Mouse (Mus musculus) hindbrain, embryonic 15.5 days (tissue): ENCODE measurements around the gene Dclre1c. TPM values are rescaled to one million over a fixed set of nuclear protein-coding genes. Genes with fewer than 3 reads are reported as not detected.

Source experiments
- ATAC-seq: fragments of 200-750 bp; cut with Nextera tagmentation; 2 replicates; pipeline ENCODE4 v1.8.0; 2017; ENCODE audit warnings: low read depth, moderate number of reproducible peaks, moderate TSS enrichment; ENCODE audit not compliant: low FRiP score
- H3K27ac ChIP-seq: fragments of 300-500 bp; sonication (generic); replicated peaks from 2 replicates; pipeline ENCODE4 v1.5.1; 2015; ENCODE audit warnings: mild to moderate bottlenecking, inconsistent platforms
- H3K27me3 ChIP-seq: fragments of 300-500 bp; sonication (generic); 2 replicates; pipeline ENCODE4 v1.6.1; 2015; ENCODE audit warnings: control low read depth, inconsistent platforms
- H3K36me3 ChIP-seq: fragments of 300-500 bp; sonication (generic); 2 replicates; pipeline ENCODE4 v1.6.1; 2015; ENCODE audit warnings: control low read depth, inconsistent platforms
- H3K4me1 ChIP-seq: fragments of 300-500 bp; sonication (generic); replicated peaks from 2 replicates; pipeline ENCODE4 v1.6.1; 2015; ENCODE audit warnings: control low read depth, inconsistent platforms
- H3K4me2 ChIP-seq: fragments of 300-500 bp; sonication (generic); 2 replicates; pipeline ENCODE4 v1.6.1; 2015; ENCODE audit warnings: moderate library complexity, mild to moderate bottlenecking, inconsistent platforms
- H3K4me3 ChIP-seq: fragments of 300-500 bp; sonication (generic); 2 replicates; pipeline ENCODE4 v1.5.1; 2015; ENCODE audit warnings: mild to moderate bottlenecking, inconsistent platforms
- H3K9ac ChIP-seq: fragments of 300-500 bp; sonication (generic); 2 replicates; pipeline ENCODE4 v1.6.1; 2015; ENCODE audit warnings: inconsistent platforms
- H3K9me3 ChIP-seq: fragments of 300-500 bp; sonication (generic); 2 replicates; pipeline ENCODE4 v1.6.1; 2016; ENCODE audit warnings: control low read depth, inconsistent platforms
- WGBS: fragments of 180-500 bp; shearing (Covaris S2); methylation state at CpG from one replicate; pipeline ENCODE4 v1.1.7; 2015; 5-methylcytosine and 5-hydroxymethylcytosine counted together
- polyA plus RNA-seq: library from polyadenylated mRNA; unstranded; fragments of >200 nt; fragmentation: Nextera tagmentation; extraction: Ambion mirVana; gene quantifications from 2 replicates; pipeline ENCODE4 v1.2.1, GENCODE M21; 2015

The Dclre1c gene
- polyA plus RNA-seq, 1 experiment from 2014 or later = 8.1 TPM

DNA sequence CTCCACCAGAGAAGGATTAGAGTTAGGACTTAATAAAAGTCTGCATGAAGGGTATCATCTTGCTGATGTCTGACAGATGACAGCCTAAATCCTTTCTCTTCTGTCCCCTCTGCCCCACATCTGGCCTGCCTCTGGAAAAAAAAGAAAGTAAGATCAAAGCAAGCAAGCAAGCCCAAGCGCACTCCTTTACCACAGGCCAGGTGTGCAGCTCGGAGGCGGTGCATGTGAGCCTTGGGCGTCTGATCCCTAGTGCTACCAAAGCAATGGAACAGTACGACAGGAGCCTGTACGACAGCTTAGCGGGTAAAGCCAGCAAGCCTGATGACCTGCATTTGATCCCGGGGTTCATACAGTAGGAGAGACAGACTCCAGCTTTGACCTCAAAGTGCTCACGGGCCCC, 7.0 kb downstream of the Dclre1c start:
- Histone ChIP-seq H3K36me3 (peaks cover 17% of the 10 kb centered on the region; the same call in 1 of the 2 replicates), H3K9ac (no peak overlapping the region), H3K27me3 (no peaks in the 10 kb centered on the region), H3K9me3 (no peaks in the 10 kb centered on the region), H3K4me3 (no peak overlapping the region), H3K4me1 (no peaks in the 10 kb centered on the region), H3K27ac (no peak overlapping the region), H3K4me2 (no peak overlapping the region)
- ATAC-seq = no peak
- 92% methylated on average over 9 of the region's 9 CpGs for WGBS

DNA sequence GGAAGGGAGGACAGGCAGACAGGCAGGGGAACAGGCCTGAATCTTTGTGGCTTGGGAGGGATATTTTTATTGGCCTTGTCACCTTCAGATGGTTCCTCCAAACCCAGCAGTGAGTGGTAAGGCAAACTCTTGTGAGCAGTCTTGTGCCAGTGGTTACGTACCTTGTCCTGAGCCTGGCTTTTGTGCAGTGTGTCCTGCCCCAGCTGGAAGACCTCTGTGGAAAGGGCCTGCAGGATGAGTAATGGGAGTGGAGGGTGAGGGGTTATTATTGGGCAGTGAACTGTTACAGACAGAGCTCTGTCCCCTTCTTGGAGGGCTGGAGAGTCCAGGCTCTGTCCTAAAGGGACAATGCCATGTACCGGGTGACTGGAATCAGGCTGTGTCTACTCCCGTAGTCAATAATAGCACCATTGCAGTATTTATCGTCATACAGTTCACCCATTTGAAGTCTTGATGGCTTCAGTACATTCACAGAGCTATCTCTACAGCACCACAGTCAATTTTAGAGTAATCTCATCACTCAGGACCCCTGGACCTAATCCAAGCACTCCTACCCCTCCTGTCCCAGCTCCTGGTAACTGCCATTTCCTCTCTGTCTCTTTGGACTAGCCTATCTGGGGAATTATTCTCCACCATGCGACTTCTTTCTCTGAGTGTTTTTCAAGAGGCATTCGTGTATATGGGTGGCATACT, 11.6 kb downstream of the Dclre1c start:
- no peaks in the 10 kb centered on the region for H3K4me1 ChIP-seq
- peaks cover 20% of the 10 kb centered on the region; the same call in 1 of the 2 replicates for H3K36me3 ChIP-seq
- no peak overlapping the region for H3K9ac ChIP-seq
- H3K27ac ChIP-seq = no peak overlapping the region
- H3K4me2 ChIP-seq = no peak overlapping the region
- WGBS = 80% methylated on average over 6 of the region's 6 CpGs
- ATAC-seq = no peak
- H3K27me3 ChIP-seq = no peaks in the 10 kb centered on the region
- H3K9me3 ChIP-seq = no peaks in the 10 kb centered on the region
- H3K4me3 ChIP-seq = no peak overlapping the region

DNA sequence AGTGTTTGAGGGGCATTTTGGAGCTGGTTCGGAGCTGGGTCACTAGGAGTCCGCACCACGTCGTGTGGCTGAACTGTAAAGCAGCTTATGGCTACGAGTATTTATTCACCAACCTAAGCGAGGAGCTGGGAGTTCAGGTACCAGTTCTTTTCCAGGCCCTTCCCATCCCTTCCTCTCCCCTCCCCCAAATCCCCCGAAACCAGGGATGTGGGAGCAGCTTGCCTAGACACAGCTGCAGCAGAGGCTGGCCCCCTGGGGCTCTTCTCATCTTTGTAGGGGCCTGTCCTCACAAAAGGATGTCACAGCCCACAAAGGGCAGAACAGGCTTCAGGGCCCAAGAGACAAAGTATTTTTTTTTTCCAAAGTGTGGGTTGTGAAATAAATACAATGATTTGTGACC, 14.0 kb downstream of the Dclre1c start:
- H3K9ac ChIP-seq = no peak overlapping the region
- no peaks in the 10 kb centered on the region for H3K9me3 ChIP-seq
- H3K4me2 ChIP-seq = no peak overlapping the region
- H3K4me3 ChIP-seq = no peak overlapping the region
- H3K27ac ChIP-seq = no peak overlapping the region
- no peaks in the 10 kb centered on the region for H3K4me1 ChIP-seq
- peaks cover 22% of the 10 kb centered on the region for H3K36me3 ChIP-seq
- 48% methylated on average over 7 of the region's 7 CpGs for WGBS
- ATAC-seq = no peak
- no peaks in the 10 kb centered on the region for H3K27me3 ChIP-seq

DNA sequence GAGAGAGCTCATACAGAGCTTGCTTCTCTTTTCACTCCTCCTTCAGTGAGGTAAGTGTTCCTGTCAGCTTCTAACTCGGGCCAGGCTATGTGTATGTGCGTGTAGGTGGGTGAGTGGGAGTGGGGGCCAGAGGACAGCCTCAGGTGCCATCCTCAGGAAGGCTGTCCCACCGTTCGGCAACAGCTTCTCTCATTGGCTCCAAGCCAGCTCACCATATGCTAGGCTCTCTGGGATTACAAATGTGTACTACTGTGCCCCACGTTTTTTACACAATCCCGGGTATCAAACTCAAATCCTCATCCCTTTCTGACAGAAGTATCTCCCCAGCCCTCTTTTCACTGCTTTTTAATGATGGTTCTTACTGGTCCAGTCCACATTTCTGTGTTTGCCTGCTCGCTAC, 20.3 kb downstream of the Dclre1c start:
- Histone ChIP-seq H3K27ac (no peak overlapping the region), H3K4me3 (no peak overlapping the region), H3K27me3 (no peaks in the 10 kb centered on the region), H3K36me3 (peaks cover 52% of the 10 kb centered on the region), H3K4me2 (no peak overlapping the region), H3K4me1 (no peaks in the 10 kb centered on the region), H3K9ac (no peak overlapping the region), H3K9me3 (no peaks in the 10 kb centered on the region)
- WGBS = 76% methylated on average over 7 of the region's 7 CpGs
- no peak for ATAC-seq

DNA sequence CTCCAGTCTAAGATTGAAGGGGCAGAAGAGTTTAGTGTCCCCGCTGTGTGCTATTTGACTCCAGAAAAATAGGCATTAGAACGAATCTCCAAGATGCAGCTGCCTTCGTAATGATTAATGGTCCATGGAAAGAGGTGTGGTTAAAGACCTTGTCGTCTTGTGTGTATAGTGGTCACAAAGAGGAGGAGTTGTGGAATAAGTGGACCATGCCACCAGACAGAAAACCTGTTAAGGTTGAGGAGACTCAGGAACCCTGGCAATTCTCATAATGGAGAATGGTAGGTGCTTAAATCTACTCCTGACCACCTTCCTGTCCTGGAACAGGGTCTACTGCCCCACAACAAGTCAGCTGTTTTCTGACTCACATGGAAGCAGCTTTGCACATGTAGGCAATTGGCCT, 22.1 kb downstream of the Dclre1c start:
- Histone ChIP-seq H3K9ac (no peak overlapping the region), H3K4me3 (no peak overlapping the region), H3K9me3 (no peaks in the 10 kb centered on the region), H3K27me3 (no peaks in the 10 kb centered on the region), H3K4me1 (no peaks in the 10 kb centered on the region), H3K4me2 (no peak overlapping the region), H3K36me3 (peaks cover 57% of the 10 kb centered on the region), H3K27ac (no peak overlapping the region)
- 79% methylated on average over 4 of the region's 4 CpGs for WGBS
- no peak for ATAC-seq

DNA sequence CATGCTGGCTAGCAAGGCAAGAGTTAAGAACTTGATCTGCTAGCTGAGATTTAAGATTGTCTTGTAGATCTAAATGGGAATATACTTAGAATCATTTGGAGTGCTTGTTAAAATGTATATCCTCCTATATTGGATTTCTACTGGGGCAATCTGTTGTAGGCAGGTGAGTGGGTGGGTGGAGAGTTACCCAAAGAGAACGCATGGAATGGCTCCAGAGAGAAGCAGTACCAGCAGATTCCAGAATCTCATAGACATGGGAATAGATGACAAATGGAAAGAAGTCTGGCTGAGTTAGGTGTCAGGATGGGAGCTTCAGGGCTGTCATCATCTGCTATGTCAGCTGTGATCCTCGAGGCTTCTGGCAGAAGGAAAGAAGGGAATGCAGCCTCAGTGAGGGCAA, 25.5 kb downstream of the Dclre1c start:
- H3K27me3 ChIP-seq = no peaks in the 10 kb centered on the region
- 85% methylated on average over 2 of the region's 2 CpGs for WGBS
- H3K9ac ChIP-seq = no peak overlapping the region
- H3K27ac ChIP-seq = no peak overlapping the region
- H3K4me2 ChIP-seq = no peak overlapping the region
- H3K4me1 ChIP-seq = no peaks in the 10 kb centered on the region
- no peak for ATAC-seq
- H3K9me3 ChIP-seq = no peaks in the 10 kb centered on the region
- H3K4me3 ChIP-seq = no peak overlapping the region
- H3K36me3 ChIP-seq = peaks cover 56% of the 10 kb centered on the region

DNA sequence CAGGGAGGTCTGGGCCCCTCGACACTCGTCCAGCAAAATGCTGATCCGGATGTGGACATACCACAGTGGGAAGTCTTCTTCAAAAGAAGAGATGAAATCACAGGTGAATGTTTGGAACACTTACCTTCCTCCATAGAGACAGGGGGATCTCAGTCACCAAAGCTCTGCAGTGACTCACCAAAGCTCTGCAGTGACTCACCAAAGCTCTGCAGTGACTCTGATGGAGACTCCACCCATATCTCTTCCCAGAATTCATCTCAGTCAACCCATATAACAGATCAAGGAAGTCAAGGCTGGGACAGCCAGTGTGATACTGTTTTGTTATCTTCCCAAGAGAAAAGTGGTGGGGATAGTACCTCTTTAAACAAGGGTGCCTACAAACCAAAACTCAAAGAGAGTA, 29.2 kb downstream of the Dclre1c start:
- Histone ChIP-seq H3K36me3 (peaks cover 56% of the 10 kb centered on the region), H3K27ac (no peak overlapping the region), H3K27me3 (no peaks in the 10 kb centered on the region), H3K9me3 (no peaks in the 10 kb centered on the region), H3K4me1 (no peaks in the 10 kb centered on the region), H3K9ac (no peak overlapping the region), H3K4me3 (no peak overlapping the region), H3K4me2 (no peak overlapping the region)
- no peak for ATAC-seq
- WGBS = 84% methylated on average over 3 of the region's 3 CpGs

DNA sequence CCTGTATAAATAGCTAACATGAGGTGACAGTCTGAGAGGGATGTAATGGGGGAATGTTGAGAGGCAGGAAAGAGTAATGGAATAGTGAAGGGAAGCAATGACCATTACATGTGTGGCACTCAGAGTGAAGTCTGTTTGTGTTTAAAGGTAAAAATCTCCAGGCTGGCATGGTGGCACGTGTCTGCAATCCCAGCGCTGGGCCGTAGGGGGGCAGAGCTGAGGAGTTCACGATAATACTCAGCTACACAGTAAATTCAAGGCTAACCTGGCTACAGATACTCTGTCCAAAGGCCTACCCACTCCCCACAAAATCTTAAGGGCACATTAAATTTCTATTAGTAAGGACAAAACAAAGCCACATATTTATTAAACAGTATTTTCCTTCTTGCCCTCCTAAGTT, 32.7 kb downstream of the Dclre1c start:
- Histone ChIP-seq H3K9me3 (no peaks in the 10 kb centered on the region), H3K9ac (no peak overlapping the region), H3K4me1 (no peaks in the 10 kb centered on the region), H3K4me2 (no peak overlapping the region), H3K4me3 (no peak overlapping the region), H3K27me3 (no peaks in the 10 kb centered on the region), H3K36me3 (peaks cover 52% of the 10 kb centered on the region), H3K27ac (no peak overlapping the region)
- WGBS = 79% methylated on average over 4 of the region's 4 CpGs
- ATAC-seq = no peak

DNA sequence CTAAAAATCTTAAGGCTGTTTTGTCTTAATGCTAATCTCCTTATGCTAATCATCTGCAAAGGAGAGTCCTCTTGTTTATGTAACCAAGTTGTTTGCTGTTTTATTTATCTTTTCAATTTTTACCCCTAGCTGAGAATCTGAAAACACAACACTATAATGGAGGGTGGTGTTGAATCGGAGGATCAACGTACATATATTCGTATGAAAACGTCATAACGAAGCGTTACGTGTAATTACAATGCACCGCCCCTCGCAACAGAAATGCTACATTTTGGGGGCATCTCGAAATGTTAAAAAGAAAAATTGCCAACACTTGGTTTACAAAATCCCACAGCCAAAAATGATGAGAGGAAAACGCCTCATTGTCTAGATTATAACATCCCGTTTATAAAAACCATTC, 50.0 kb downstream of the Dclre1c start:
- peaks cover 17% of the 10 kb centered on the region for H3K4me1 ChIP-seq
- peak overlapping the region; percentile 85 for H3K27ac ChIP-seq
- peak overlapping the region; percentile 88 for H3K4me2 ChIP-seq
- no peaks in the 10 kb centered on the region for H3K9me3 ChIP-seq
- peaks cover 4% of the 10 kb centered on the region; the same call in 1 of the 2 replicates for H3K36me3 ChIP-seq
- no peak for ATAC-seq
- no peaks in the 10 kb centered on the region for H3K27me3 ChIP-seq
- WGBS = under 1% methylated on average over 12 of the region's 12 CpGs
- H3K4me3 ChIP-seq = peak overlapping the region; percentile 91
- peak overlapping the region; percentile 54 for H3K9ac ChIP-seq

DNA sequence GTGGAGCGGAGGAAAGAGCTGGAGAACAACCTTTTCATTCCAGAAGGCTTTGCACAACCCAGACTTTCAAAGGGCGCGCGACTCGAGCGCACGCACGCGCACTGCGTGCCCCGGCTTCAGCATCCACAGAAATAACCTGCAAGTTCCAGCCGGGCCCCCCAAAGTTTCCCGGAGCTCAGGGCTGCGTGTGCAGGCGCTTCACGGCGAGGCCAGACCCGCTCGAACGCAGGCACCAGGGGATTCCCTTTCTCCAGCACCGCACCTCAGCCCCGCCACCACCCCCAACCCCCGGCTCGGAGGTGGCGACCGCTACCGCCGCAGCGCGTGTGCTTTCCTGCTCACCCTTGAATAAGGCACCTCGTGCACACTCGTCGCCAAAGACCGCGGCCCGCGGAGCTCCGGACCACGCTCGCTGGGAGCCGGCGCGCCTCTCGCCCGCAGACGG, 50.5 kb downstream of the Dclre1c start:
- Histone ChIP-seq H3K36me3 (peaks cover 4% of the 10 kb centered on the region; the same call in 1 of the 2 replicates), H3K4me3 (peak overlapping the region; percentile 91), H3K4me1 (peaks cover 17% of the 10 kb centered on the region), H3K4me2 (peak overlapping the region; percentile 88), H3K9me3 (no peaks in the 10 kb centered on the region), H3K27ac (peak overlapping the region; percentile 85), H3K27me3 (no peaks in the 10 kb centered on the region), H3K9ac (peak overlapping the region; percentile 54)
- under 1% methylated on average over 46 of the region's 46 CpGs for WGBS
- ATAC-seq = peak; percentile 86

DNA sequence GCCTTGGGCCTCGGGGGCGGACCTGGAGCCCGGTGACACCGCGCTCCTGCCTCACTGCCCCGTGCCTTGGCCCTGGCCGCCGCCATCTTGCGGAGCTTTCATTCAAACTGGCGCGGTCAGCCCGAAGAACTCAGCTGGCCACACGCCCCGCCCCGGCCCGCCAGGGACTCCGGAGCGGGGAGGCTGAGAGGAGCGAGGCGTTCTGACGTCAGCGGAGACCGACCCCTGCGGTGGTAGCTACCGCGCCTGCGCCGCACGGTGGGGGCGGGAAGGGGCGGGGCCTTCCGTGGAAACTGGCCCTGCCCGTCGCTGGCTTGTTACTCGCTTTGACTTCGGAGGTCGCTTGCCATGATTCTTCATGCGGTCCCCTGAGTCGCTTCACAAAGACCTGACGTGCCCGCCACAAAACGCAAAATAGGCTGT, 50.9 kb downstream of the Dclre1c start, which contains the start of gene Suv39h2:
Gene Suv39h2 (minus strand): TSS at position 171 of the 423 bp plus-strand sequence.
- WGBS = under 1% methylated on average over 42 of the region's 42 CpGs
- Histone ChIP-seq H3K9me3 (no peaks in the 10 kb centered on the region), H3K27me3 (no peaks in the 10 kb centered on the region), H3K4me2 (peak within 1 kb of the TSS; percentile 88), H3K4me3 (peak within 1 kb of the TSS; percentile 91), H3K27ac (peak within 1 kb of the TSS; percentile 85), H3K36me3 (peaks cover 3% of the 10 kb centered on the region; the same call in 1 of the 2 replicates), H3K9ac (peak within 1 kb of the TSS; percentile 54), H3K4me1 (peaks cover 17% of the 10 kb centered on the region)
- ATAC-seq = peak; percentile 97

DNA sequence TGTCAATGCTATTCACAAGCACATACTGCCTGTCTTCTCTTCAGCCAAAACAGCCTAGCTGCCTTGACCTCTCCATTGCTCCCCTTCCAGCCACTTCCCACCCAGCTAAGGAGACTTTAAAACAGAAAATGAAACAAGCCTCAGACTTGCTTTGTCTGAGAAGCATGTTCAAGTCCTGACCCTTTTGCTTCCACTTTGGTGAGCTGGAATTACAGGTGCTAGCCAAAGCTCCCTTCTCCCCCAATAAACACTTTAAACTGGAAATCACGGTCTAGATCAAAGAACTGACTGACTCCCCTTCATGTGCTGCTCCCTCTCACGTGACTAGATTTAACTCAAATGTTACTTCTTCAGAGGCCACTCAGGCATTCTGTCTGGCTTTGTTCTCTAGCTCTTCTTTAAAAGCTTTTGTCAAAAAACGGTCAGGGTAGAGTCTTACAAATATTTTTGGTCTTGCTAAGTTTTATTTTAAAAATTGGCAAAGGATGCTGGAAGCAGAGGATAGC, 51.9 kb downstream of the Dclre1c start:
- Histone ChIP-seq H3K27me3 (no peaks in the 10 kb centered on the region), H3K4me3 (no peak overlapping the region), H3K9me3 (no peaks in the 10 kb centered on the region), H3K9ac (no peak overlapping the region), H3K36me3 (no peaks in the 10 kb centered on the region), H3K4me1 (peaks cover 17% of the 10 kb centered on the region), H3K4me2 (peak overlapping the region; percentile 88; the same call in 1 of the 2 replicates), H3K27ac (no peak overlapping the region; the same call in 1 of the 2 replicates)
- no peak for ATAC-seq
- WGBS = 74% methylated on average over 3 of the region's 3 CpGs
